Mouse (Mus musculus) limb, embryonic 10.5 days (tissue): ENCODE data around the gene Zfand2a. TPM values are rescaled to one million over a fixed set of nuclear protein-coding genes. Genes with fewer than 3 reads are reported as not detected.

ENCODE experiments used
- DNase-seq: peaks from one replicate; pipeline ENCODE4 v3.0.0-alpha.2; 2017; ENCODE audit warnings: low spot score
- H3K27ac ChIP-seq: fragments of 300-500 bp; sonication (generic); 2 replicates; pipeline ENCODE4 v1.5.1; 2016; ENCODE audit warnings: mild to moderate bottlenecking
- H3K27me3 ChIP-seq: fragments of 300-500 bp; sonication (generic); 2 replicates; pipeline ENCODE4 v1.6.1; 2016; ENCODE audit warnings: low read depth, mild to moderate bottlenecking; ENCODE audit not compliant: poor library complexity, severe bottlenecking
- H3K36me3 ChIP-seq: fragments of 300-500 bp; sonication (generic); 2 replicates; pipeline ENCODE4 v1.6.1; 2016; ENCODE audit warnings: mild to moderate bottlenecking, moderate library complexity
- H3K4me1 ChIP-seq: fragments of 300-500 bp; sonication (generic); 2 replicates; pipeline ENCODE4 v1.6.1; 2016
- H3K4me3 ChIP-seq: fragments of 300-500 bp; sonication (generic); 2 replicates; pipeline ENCODE4 v1.5.1; 2016; ENCODE audit warnings: mild to moderate bottlenecking, moderate library complexity
- H3K9me3 ChIP-seq: fragments of 300-500 bp; sonication (generic); replicated peaks from 2 replicates; pipeline ENCODE4 v1.6.1; 2016; ENCODE audit warnings: mild to moderate bottlenecking
- WGBS: fragments of 180-500 bp; shearing (Covaris S2); methylation state at CpG from one replicate; pipeline ENCODE4 v1.1.7; 2016; 5-methylcytosine and 5-hydroxymethylcytosine counted together
- polyA plus RNA-seq: library from polyadenylated mRNA; unstranded; fragments of >200 nt; fragmentation: Nextera tagmentation; extraction: Ambion mirVana; gene quantifications from 2 replicates; pipeline ENCODE4 v1.2.1, GENCODE M21; 2016

Zfand2a gene
- polyA plus RNA-seq, 1 experiment from 2014 or later, result 12.8 TPM

DNA sequence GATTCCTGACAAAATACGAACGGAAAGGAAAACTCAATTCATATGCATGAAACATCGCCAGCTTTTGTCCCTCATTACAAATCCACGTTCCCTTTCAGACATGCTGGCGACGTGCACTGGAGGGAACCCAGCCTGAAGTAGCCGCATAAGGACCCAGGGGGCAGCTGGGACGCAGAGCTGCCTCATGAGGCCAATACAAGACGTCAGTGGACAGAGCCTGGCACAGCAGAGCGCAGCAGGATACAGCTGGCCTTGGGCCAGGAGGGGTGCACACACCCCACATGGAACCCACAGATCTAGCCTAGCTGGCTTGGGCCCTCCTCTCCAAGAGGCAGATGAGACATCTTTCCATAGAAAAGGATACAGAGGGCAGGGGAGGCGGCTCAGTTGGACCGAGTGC lies 45.9 kb downstream of the Zfand2a start:
- H3K27me3 ChIP-seq, result no peaks in the 10 kb centered on the region
- no peak overlapping the region for H3K4me3 ChIP-seq
- 93% methylated on average over 12 of the region's 12 CpGs for WGBS
- peaks cover 3% of the 10 kb centered on the region; the same call in 1 of the 2 replicates for H3K36me3 ChIP-seq
- H3K4me1 ChIP-seq, result peaks cover 11% of the 10 kb centered on the region
- no peak for DNase-seq
- H3K9me3 ChIP-seq, result no peaks in the 10 kb centered on the region
- no peak overlapping the region for H3K27ac ChIP-seq

DNA sequence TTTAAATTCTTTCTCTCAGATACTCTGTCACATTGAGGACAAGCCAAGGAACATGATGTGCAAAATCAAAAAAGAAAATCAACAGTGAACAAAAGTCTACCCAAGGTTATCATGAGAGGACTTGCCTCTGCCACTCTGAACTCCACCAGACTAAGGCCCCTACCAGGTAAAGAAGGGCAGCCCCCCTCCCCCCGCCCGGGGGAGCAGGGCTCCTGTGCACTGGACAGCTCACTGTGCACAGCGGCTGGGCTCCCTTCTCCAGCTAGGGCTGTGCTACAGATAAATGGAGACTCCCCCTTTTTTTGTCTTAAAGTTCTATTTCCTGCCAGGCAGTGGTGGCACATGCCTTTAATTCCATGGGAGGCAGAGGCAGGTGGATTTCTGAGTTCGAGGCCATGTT lies 46.6 kb downstream of the Zfand2a start:
- 94% methylated on average over 4 of the region's 4 CpGs for WGBS
- Histone ChIP-seq H3K9me3 (no peaks in the 10 kb centered on the region), H3K4me1 (peaks cover 13% of the 10 kb centered on the region), H3K27ac (no peak overlapping the region), H3K36me3 (peaks cover 3% of the 10 kb centered on the region; the same call in 1 of the 2 replicates), H3K4me3 (no peak overlapping the region), H3K27me3 (no peaks in the 10 kb centered on the region)
- no peak for DNase-seq

DNA sequence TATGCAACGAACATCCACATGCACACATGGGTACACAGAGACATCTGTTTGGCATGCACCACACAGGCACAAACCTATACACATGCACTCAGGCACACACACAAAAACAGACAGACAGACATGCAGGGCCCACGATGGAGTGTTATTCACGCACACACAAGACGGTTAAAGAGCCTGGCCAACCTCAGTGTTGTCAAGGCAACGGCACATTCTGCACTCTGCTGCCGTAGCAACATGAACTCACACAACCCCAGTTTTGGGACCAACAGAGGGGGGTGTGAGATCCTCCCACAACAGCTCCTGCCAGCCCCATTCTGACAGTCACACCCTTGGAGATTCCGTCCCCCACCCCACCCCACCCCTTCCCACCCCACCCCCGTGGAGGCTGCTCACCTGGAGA lies 49.4 kb downstream of the Zfand2a start:
- H3K27me3 ChIP-seq, result no peaks in the 10 kb centered on the region
- no peak overlapping the region for H3K4me3 ChIP-seq
- no peaks in the 10 kb centered on the region for H3K9me3 ChIP-seq
- H3K27ac ChIP-seq, result no peak overlapping the region
- 69% methylated on average over 8 of the region's 8 CpGs for WGBS
- H3K36me3 ChIP-seq, result peaks cover 3% of the 10 kb centered on the region; the same call in 1 of the 2 replicates
- H3K4me1 ChIP-seq, result peaks cover 27% of the 10 kb centered on the region
- DNase-seq, result no peak

DNA sequence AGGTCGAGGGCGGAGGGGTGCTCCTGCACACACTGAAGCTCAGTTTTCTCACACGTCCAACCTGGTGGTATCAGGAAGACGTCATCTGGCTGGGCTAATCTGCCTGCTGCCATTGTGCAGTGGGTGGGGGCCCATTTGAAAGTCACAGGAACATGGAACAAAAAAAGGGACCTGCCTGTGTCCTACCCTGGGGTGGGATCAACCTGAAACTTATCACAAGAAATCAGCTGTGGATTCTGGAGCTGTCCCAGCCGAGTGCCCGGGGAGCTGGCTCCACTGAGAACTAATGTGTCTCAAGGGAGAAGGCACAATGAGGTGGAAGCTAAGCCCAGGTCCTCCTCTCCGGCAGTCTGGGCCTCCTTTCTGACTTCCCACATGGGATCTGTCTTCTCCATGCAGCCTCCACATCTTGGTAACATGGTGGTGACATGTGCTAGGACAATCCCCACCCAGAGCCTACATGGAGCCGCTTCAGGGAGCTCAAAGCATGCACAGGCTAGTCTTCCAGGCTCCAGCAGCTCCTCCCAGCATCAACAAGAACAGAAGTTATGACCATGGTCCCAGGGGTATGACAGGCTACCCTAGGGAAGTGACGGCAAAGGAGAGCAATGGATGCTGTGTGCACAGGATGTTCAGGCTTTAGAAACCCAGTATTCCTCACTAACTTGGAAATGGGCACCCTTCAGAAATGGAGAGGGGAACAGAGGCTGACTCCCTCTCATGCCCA lies 50.3 kb downstream of the Zfand2a start:
- Histone ChIP-seq H3K9me3 (no peaks in the 10 kb centered on the region), H3K36me3 (peaks cover 3% of the 10 kb centered on the region; the same call in 1 of the 2 replicates), H3K4me1 (peaks cover 34% of the 10 kb centered on the region), H3K27me3 (no peaks in the 10 kb centered on the region), H3K4me3 (no peak overlapping the region), H3K27ac (no peak overlapping the region)
- DNase-seq, result no peak
- WGBS, result 85% methylated on average over 9 of the region's 9 CpGs

DNA sequence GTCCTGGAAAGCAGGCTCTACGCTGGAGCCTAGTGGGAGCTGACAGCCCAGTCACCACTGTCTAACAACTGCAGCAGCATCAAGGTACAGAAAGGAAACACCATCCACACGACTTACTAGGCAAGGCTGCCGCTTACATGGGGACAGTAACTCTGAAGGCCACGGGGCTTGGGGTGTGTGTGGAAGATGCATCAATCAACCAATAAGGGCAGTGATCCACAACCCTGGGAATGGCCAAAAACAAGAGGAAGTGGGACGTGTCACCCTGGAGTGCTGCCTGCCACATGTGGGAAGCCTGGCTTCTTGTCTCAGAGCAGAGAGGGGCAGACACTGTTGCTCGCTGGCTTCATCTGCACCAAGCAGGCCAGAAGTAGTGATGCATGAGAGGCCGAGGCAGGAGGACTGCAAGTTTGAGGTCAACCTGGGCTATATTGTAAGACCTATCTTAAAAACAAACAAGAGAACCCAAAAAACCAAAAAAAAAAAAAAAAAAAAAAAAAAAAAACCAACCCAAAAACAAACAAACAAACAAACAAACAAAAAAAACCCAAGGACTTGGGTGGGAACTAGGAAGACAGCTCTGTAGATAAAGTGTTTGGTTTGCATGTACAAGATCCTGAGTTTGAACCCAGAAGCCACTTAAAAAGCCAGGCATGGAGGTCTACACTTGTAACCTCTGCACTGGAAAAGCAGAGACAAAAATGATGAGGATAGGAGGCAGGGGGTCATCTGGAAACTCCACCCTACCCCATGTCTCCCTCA lies 51.4 kb downstream of the Zfand2a start:
- no peak overlapping the region for H3K27ac ChIP-seq
- H3K4me1 ChIP-seq, result peaks cover 36% of the 10 kb centered on the region

DNA sequence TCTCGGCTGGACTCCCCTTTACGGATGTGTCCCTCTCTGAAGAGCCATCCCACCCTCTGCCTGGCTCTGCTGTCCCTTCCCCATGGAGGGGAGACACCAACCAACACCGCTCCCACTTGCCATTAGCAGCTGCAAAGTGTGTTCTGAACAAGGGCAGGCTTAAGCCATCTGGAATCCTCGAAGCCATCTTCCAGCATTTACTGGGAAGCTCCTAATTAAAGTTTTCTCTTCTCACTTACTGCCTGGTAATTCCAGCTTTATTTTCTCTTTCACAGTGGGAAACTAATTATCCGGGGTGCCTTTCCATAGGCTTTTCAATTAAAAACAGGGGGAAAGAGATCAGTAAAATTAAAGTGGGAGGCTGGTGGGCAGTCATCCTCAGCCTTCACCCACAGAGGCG lies 52.0 kb downstream of the Zfand2a start:
- DNase-seq, result no peak
- Histone ChIP-seq H3K4me1 (peaks cover 36% of the 10 kb centered on the region), H3K36me3 (peaks cover 3% of the 10 kb centered on the region; the same call in 1 of the 2 replicates), H3K9me3 (no peaks in the 10 kb centered on the region), H3K4me3 (no peak overlapping the region), H3K27me3 (no peaks in the 10 kb centered on the region), H3K27ac (no peak overlapping the region)
- 68% methylated on average over 6 of the region's 6 CpGs for WGBS

More for the DNA sequence above, 51.4 kb downstream of the Zfand2a start:
- peaks cover 3% of the 10 kb centered on the region; the same call in 1 of the 2 replicates for H3K36me3 ChIP-seq
- no peaks in the 10 kb centered on the region for H3K27me3 ChIP-seq
- 66% methylated on average over 7 of the region's 7 CpGs for WGBS
- H3K9me3 ChIP-seq, result no peaks in the 10 kb centered on the region
- DNase-seq, result no peak
- H3K4me3 ChIP-seq, result no peak overlapping the region

DNA sequence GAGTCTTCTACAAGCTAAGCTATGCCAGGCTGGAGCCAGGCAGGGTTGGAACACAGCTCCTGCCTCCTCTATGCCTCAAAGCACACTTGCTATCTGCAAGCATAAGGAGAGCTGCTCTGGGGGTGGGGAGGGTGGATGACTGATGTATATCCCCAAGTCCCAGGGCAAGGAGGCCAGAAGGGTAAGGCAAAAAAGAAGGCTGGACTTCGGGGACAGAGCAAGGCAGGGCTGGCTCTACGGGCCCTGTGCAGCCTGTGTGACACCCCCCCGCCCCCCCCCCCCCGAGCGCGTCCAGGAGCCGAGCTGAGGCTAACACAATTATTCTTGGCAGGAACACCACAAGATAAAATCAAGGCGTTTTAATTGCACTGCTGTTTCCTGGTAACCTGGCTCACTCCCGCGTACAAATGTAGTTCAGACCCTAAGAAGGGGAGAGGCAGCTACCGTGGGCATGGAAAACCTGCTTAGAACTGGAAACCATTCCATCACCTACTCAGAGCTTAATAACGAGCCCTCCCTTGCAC lies 54.5 kb downstream of the Zfand2a start:
- DNase-seq, result no peak
- Histone ChIP-seq H3K27me3 (no peaks in the 10 kb centered on the region), H3K4me1 (peaks cover 38% of the 10 kb centered on the region), H3K27ac (no peak overlapping the region), H3K36me3 (peaks cover 10% of the 10 kb centered on the region; the same call in 1 of the 2 replicates), H3K9me3 (no peaks in the 10 kb centered on the region), H3K4me3 (no peak overlapping the region)
- WGBS, result 52% methylated on average over 12 of the region's 12 CpGs

DNA sequence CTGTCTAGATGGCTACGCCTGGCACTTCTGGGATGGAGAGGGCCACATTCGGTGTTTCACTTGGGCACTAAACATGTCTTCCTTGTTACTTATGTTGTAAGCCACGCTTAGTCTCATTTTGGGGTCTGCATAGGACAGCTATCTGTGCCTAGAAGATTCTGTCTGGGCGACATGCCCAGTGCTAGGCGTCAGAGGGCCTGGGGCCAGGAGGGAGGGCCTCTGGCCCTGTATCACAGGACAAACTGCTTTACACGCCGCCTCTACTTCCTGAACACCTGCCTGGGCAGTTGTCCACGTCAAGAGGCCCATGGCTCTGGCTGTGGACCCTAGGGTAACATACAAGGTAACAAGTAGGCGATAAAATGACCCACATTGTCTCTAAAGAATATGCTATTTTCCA lies 56.4 kb downstream of the Zfand2a start:
- Histone ChIP-seq H3K36me3 (peaks cover 10% of the 10 kb centered on the region; the same call in 1 of the 2 replicates), H3K27ac (no peak overlapping the region), H3K4me1 (peaks cover 40% of the 10 kb centered on the region), H3K4me3 (no peak overlapping the region), H3K9me3 (no peaks in the 10 kb centered on the region), H3K27me3 (no peaks in the 10 kb centered on the region)
- 92% methylated on average over 9 of the region's 9 CpGs for WGBS
- no peak for DNase-seq

DNA sequence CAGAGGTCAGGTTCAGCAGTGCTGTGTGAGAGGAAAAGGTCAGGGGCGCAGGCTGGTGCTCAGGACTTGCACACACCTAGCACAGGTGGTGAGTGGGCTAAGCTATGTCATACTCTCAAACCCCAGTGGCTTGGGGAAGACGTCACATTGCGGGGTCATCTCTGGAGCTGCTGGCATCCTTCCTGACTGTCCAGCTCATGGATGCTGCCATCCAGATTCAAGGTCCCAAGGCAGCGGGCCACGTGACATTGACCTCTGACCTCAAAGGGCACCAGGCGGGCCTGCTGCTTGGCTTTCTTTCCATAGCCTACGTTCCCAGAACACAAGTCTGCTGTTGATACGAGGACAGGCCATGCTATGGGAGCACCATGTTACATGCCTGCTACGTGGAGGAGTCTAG lies 57.3 kb downstream of the Zfand2a start:
- WGBS, result 88% methylated on average over 9 of the region's 9 CpGs
- DNase-seq, result no peak
- Histone ChIP-seq H3K4me1 (peaks cover 38% of the 10 kb centered on the region), H3K9me3 (no peaks in the 10 kb centered on the region), H3K4me3 (no peak overlapping the region), H3K27ac (no peak overlapping the region), H3K27me3 (no peaks in the 10 kb centered on the region), H3K36me3 (peaks cover 10% of the 10 kb centered on the region; the same call in 1 of the 2 replicates)

DNA sequence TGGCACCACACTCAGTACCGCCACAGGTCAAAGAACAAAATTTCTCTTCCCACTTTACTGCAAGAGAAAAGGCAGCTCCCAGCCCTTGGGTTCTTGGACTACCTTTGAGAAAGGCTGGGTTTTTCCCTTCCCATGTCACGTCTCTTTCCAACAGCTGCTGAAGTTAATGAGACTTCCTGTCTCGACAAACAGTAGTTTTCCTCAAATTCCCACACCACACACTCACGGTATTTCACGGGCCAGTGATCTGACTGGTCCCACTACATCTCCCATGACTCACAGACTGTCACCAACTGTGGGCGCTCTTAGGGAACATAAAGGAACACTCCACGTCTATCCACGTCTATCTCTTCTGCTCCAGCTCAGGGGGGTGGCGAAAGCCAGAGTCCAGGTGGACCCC lies 59.2 kb downstream of the Zfand2a start:
- no peaks in the 10 kb centered on the region for H3K27me3 ChIP-seq
- H3K4me1 ChIP-seq, result peaks cover 29% of the 10 kb centered on the region

DNA sequence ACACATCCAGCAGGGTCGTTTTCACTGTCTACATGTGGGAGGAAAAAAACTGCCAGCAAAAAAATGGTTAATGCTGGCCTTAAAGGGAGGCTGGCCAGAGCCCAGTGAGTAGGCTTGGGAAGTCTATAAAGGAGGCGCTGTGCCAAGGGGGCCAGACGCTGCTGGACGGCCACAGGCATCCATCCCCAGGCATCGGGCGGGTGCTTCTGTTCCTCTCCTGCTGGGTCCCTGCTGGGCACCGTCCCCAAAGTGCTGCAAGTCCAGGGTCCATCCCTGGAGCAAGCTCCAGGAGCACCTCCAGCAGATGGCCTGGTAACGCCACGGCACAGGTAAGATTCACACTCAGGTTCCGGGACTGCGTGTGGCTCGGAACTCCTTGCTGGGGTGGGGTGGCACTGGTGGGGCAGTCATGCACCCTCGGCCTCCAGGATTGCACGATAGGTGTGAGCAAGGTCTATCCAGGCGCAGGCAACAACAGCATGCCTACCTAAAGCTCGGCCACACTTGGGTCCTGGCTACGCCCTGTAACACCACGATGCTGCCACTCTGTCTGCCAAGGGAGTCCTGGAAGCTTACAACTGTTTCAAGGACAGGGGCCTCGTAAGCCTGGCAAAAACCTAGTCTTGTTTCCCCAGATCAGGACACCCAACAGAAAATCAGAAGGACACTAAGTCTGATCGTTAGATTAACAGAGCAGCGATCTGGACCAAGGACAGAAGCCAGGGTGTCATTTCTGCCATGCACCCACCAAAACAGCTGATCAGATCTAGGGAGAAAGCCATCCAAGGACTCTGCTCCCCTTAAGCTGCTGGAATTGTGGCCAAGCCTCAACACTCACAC lies 61.1 kb downstream of the Zfand2a start, which contains the start of gene Gper1:
TSS of gene Gper1 (plus strand) at position 126 of the 840 bp plus-strand sequence.
- Histone ChIP-seq H3K4me1 (peaks cover 30% of the 10 kb centered on the region), H3K27me3 (no peaks in the 10 kb centered on the region), H3K36me3 (peaks cover 10% of the 10 kb centered on the region; the same call in 1 of the 2 replicates), H3K4me3 (no peak within 1 kb of the TSS; the same call in 1 of the 2 replicates), H3K9me3 (no peaks in the 10 kb centered on the region), H3K27ac (peak within 1 kb of the TSS; percentile 71)
- no peak for DNase-seq
- WGBS, result 65% methylated on average over 21 of the region's 21 CpGs

More for the DNA sequence above, 59.2 kb downstream of the Zfand2a start:
- no peak for DNase-seq
- peaks cover 10% of the 10 kb centered on the region; the same call in 1 of the 2 replicates for H3K36me3 ChIP-seq
- no peaks in the 10 kb centered on the region for H3K9me3 ChIP-seq
- 85% methylated on average over 9 of the region's 9 CpGs for WGBS
- no peak overlapping the region for H3K4me3 ChIP-seq
- no peak overlapping the region; the same call in 1 of the 2 replicates for H3K27ac ChIP-seq
